Mouse (Mus musculus) lung, embryonic 16.5 days (tissue): ENCODE results near the gene Kbtbd3. TPM values are rescaled to one million over a fixed set of nuclear protein-coding genes. Genes with fewer than 3 reads are reported as not detected.

Source experiments
- ATAC-seq: fragments of 200-750 bp; cut with Nextera tagmentation; 2 replicates; pipeline ENCODE4 v1.8.0; 2017; ENCODE audit warnings: low read depth, mild to moderate bottlenecking, moderate library complexity
- H3K27ac ChIP-seq: fragments of 300-500 bp; sonication (generic); 2 replicates; pipeline ENCODE4 v1.5.1; 2014; ENCODE audit warnings: mild to moderate bottlenecking, control low read depth, low read length
- H3K27me3 ChIP-seq: fragments of 300-500 bp; sonication (generic); 2 replicates; pipeline ENCODE4 v1.6.1; 2014; ENCODE audit warnings: low read depth, low read length, mixed read lengths; ENCODE audit not compliant: control insufficient read depth, insufficient read depth
- H3K36me3 ChIP-seq: fragments of 300-500 bp; sonication (generic); 2 replicates; pipeline ENCODE4 v1.6.1; 2014; ENCODE audit warnings: low read length; ENCODE audit not compliant: control insufficient read depth, insufficient read depth
- H3K4me1 ChIP-seq: fragments of 300-500 bp; sonication (generic); replicated peaks from 2 replicates; pipeline ENCODE4 v1.6.1; 2014; ENCODE audit warnings: low read length, mixed read lengths; ENCODE audit not compliant: control insufficient read depth, insufficient read depth
- H3K4me2 ChIP-seq: fragments of 300-500 bp; sonication (generic); 2 replicates; pipeline ENCODE4 v1.6.1; 2014; ENCODE audit warnings: low read depth, low read length, control low read depth
- H3K4me3 ChIP-seq: fragments of 300-500 bp; sonication (generic); 2 replicates; pipeline ENCODE4 v1.5.1; 2014; ENCODE audit warnings: mild to moderate bottlenecking, low read length, control low read depth
- H3K9ac ChIP-seq: fragments of 300-500 bp; sonication (generic); 2 replicates; pipeline ENCODE4 v1.6.1; 2014; ENCODE audit warnings: low read length, control low read depth
- H3K9me3 ChIP-seq: fragments of 300-500 bp; sonication (generic); 2 replicates; pipeline ENCODE4 v1.6.1; 2016; ENCODE audit warnings: low read length; ENCODE audit not compliant: control insufficient read depth
- WGBS: fragments of 180-500 bp; shearing (Covaris S2); extraction: QIAGEN DNeasy Blood & Tissue Kit; methylation state at CpG from one replicate; pipeline ENCODE4 v1.1.7; 2014; 5-methylcytosine and 5-hydroxymethylcytosine counted together
- polyA plus RNA-seq: library from polyadenylated mRNA; unstranded; fragments of >200 nt; fragmentation: Nextera tagmentation; extraction: Ambion mirVana; gene quantifications from 2 replicates; pipeline ENCODE4 v1.2.1, GENCODE M21; 2015

The Kbtbd3 gene
- polyA plus RNA-seq = 7.4 and 7.5 TPM in 2 replicates

- no peaks in the 10 kb centered on the region for H3K9me3 ChIP-seq
- under 1% methylated on average over 52 of the region's 53 CpGs for WGBS
- peak within 1 kb of the TSS; percentile 84 for H3K9ac ChIP-seq
- H3K36me3 ChIP-seq = no peaks in the 10 kb centered on the region
- H3K27ac ChIP-seq = peak within 1 kb of the TSS; percentile 78
- peak; percentile 98 for ATAC-seq
- H3K4me3 ChIP-seq = peak within 1 kb of the TSS; percentile 83
- peak within 1 kb of the TSS; percentile 86 for H3K4me2 ChIP-seq
- H3K4me1 ChIP-seq = peaks cover 9% of the 10 kb centered on the region
- H3K27me3 ChIP-seq = no peaks in the 10 kb centered on the region
Measured at GRCm38 (mm10) chr9:4309351-4310085, at the start of gene Kbtbd3, which contains the start of gene Aasdhppt. TSS of gene Kbtbd3 (plus strand) at chr9:4309833. TSS of gene Aasdhppt (minus strand) at chr9:4309471.

- H3K4me1 ChIP-seq = no peaks in the 10 kb centered on the region
- H3K36me3 ChIP-seq = no peaks in the 10 kb centered on the region
- H3K4me3 ChIP-seq = peak overlapping the region; percentile 27
- WGBS = 46% methylated on average over 61 of the region's 65 CpGs
- no peak overlapping the region for H3K27ac ChIP-seq
- ATAC-seq = peak; percentile 61
- H3K9ac ChIP-seq = no peak overlapping the region
- no peak overlapping the region for H3K4me2 ChIP-seq
- no peaks in the 10 kb centered on the region for H3K27me3 ChIP-seq
- peaks cover 8% of the 10 kb centered on the region for H3K9me3 ChIP-seq
Measured at GRCm38 (mm10) chr9:4259841-4260745, 49.5 kb upstream of the Kbtbd3 start.

GRCm38 (mm10) chr9:4260746-4261090, 48.9 kb upstream of the Kbtbd3 start:
- Histone ChIP-seq H3K27ac (no peak overlapping the region), H3K9ac (no peak overlapping the region), H3K36me3 (no peaks in the 10 kb centered on the region), H3K4me2 (no peak overlapping the region), H3K9me3 (peaks cover 8% of the 10 kb centered on the region), H3K4me3 (peak overlapping the region; percentile 27), H3K27me3 (no peaks in the 10 kb centered on the region), H3K4me1 (no peaks in the 10 kb centered on the region)
- 63% methylated on average over 12 of the region's 12 CpGs for WGBS
- ATAC-seq = no peak

GRCm38 (mm10) chr9:4266881-4267280, 42.8 kb upstream of the Kbtbd3 start:
- Histone ChIP-seq H3K4me1 (no peaks in the 10 kb centered on the region), H3K36me3 (no peaks in the 10 kb centered on the region), H3K27me3 (no peaks in the 10 kb centered on the region), H3K4me3 (no peak overlapping the region), H3K27ac (no peak overlapping the region), H3K9ac (no peak overlapping the region), H3K9me3 (no peaks in the 10 kb centered on the region), H3K4me2 (no peak overlapping the region)
- 93% methylated on average over 3 of the region's 3 CpGs for WGBS
- no peak for ATAC-seq

- H3K4me1 ChIP-seq = no peaks in the 10 kb centered on the region
- no peak for ATAC-seq
Measured at GRCm38 (mm10) chr9:4283850-4284249, 25.8 kb upstream of the Kbtbd3 start.

GRCm38 (mm10) chr9:4300466-4300865, 9.2 kb upstream of the Kbtbd3 start:
- H3K4me2 ChIP-seq = no peak overlapping the region
- no peaks in the 10 kb centered on the region for H3K27me3 ChIP-seq
- no peak overlapping the region for H3K27ac ChIP-seq
- no peaks in the 10 kb centered on the region for H3K9me3 ChIP-seq
- H3K9ac ChIP-seq = no peak overlapping the region
- no peak for ATAC-seq
- no peak overlapping the region for H3K4me3 ChIP-seq
- H3K4me1 ChIP-seq = no peaks in the 10 kb centered on the region
- 88% methylated on average over 2 of the region's 2 CpGs for WGBS
- H3K36me3 ChIP-seq = peaks cover 8% of the 10 kb centered on the region; the same call in 1 of the 2 replicates

More at GRCm38 (mm10) chr9:4283850-4284249, 25.8 kb upstream of the Kbtbd3 start:
- no peak overlapping the region for H3K4me3 ChIP-seq
- H3K27ac ChIP-seq = no peak overlapping the region
- H3K9ac ChIP-seq = no peak overlapping the region
- H3K36me3 ChIP-seq = peaks cover 3% of the 10 kb centered on the region
- no peak overlapping the region for H3K4me2 ChIP-seq
- WGBS = 46% methylated on average over 3 of the region's 3 CpGs
- no peaks in the 10 kb centered on the region for H3K9me3 ChIP-seq
- no peaks in the 10 kb centered on the region for H3K27me3 ChIP-seq

GRCm38 (mm10) chr9:4304867-4305266, 4.8 kb upstream of the Kbtbd3 start:
- Histone ChIP-seq H3K9ac (no peak overlapping the region), H3K4me2 (no peak overlapping the region), H3K27ac (no peak overlapping the region), H3K4me1 (peaks cover 4% of the 10 kb centered on the region), H3K36me3 (no peaks in the 10 kb centered on the region), H3K9me3 (no peaks in the 10 kb centered on the region), H3K4me3 (no peak overlapping the region), H3K27me3 (no peaks in the 10 kb centered on the region)
- 52% methylated on average over 1 of the region's 1 CpGs for WGBS
- ATAC-seq = no peak

- Histone ChIP-seq H3K9me3 (no peaks in the 10 kb centered on the region), H3K9ac (peak overlapping the region; percentile 82), H3K4me3 (peak overlapping the region; percentile 83), H3K4me1 (peaks cover 9% of the 10 kb centered on the region), H3K4me2 (peak overlapping the region; percentile 78), H3K27ac (peak overlapping the region; percentile 70), H3K36me3 (no peaks in the 10 kb centered on the region), H3K27me3 (no peaks in the 10 kb centered on the region)
- ATAC-seq = peak; percentile 51; the same call in 1 of the 2 replicates
- WGBS = under 1% methylated on average over 36 of the region's 36 CpGs
Measured at GRCm38 (mm10) chr9:4308628-4309350, 844 bp upstream of the Kbtbd3 start.
